8 mouse cellular contexts compared by ENCODE assay signal in genomic region chr19:10388615-10389313, GRCm38 (mm10). TPM values are rescaled to one million over a fixed set of nuclear protein-coding genes. Genes with fewer than 3 reads are reported as not detected.
DNase-seq lines count a peak whose midpoint lies in the region; ATAC-seq and TF ChIP-seq lines count a peak whose summit lies in the region.

Syt7 (plus strand) TSS chr19:10389090.

- ATAC-seq in embryonic facial prominence, embryonic 12.5 days (ENCODE audit: insufficient number of reproducible peaks, insufficient read depth, low FRiP score, low TSS enrichment) = peak; percentile 68
- ATAC-seq in midbrain, embryonic 12.5 days (ENCODE audit: low FRiP score, low read depth) = peak; percentile 88
- ATAC-seq in activated CD4-positive, CD25-positive, alpha-beta regulatory T cell, adult 4 months = no peak

- H3K9me3 ChIP-seq in embryonic facial prominence, embryonic 12.5 days = no peaks in the 10 kb centered on the region
- H3K9me3 ChIP-seq in limb, embryonic 10.5 days (replicated peaks) = no peaks in the 10 kb centered on the region
- H3K9me3 ChIP-seq in midbrain, embryonic 12.5 days = no peaks in the 10 kb centered on the region

- H3K27ac ChIP-seq in bone marrow, adult 2 months (ENCODE audit: control insufficient read depth, insufficient read depth, low read depth, low read length, poor library complexity) = no peak within 1 kb of the TSS; the same call in 1 of the 2 replicates
- H3K27ac ChIP-seq in embryonic facial prominence, embryonic 12.5 days = no peak within 1 kb of the TSS
- peak within 1 kb of the TSS; percentile 78 for H3K27ac ChIP-seq in limb, embryonic 10.5 days
- H3K27ac ChIP-seq in midbrain, embryonic 12.5 days (replicated peaks) = peak within 1 kb of the TSS; percentile 73

- peaks cover 47% of the 10 kb centered on the region for H3K27me3 ChIP-seq in embryonic facial prominence, embryonic 12.5 days
- H3K27me3 ChIP-seq in limb, embryonic 10.5 days (ENCODE audit: low read depth, poor library complexity, severe bottlenecking) = peaks cover 87% of the 10 kb centered on the region
- peaks cover 42% of the 10 kb centered on the region for H3K27me3 ChIP-seq in midbrain, embryonic 12.5 days

- peak; percentile 23; the same call in 1 of the 2 replicates for TF ChIP-seq CTCF in bone marrow, adult 2 months (IDR thresholded peaks at IDR 0.05; ENCODE audit: control insufficient read depth, insufficient read depth, low read length)

- H3K9ac ChIP-seq in embryonic facial prominence, embryonic 12.5 days = peak within 1 kb of the TSS; percentile 64
- H3K9ac ChIP-seq in midbrain, embryonic 12.5 days (replicated peaks) = peak within 1 kb of the TSS; percentile 78

- H3K4me3 ChIP-seq in bone marrow, adult 2 months (replicated peaks; ENCODE audit: control insufficient read depth, low read depth, low read length) = peak within 1 kb of the TSS; percentile 73
- H3K4me3 ChIP-seq in embryonic facial prominence, embryonic 12.5 days = peak within 1 kb of the TSS; percentile 63
- peak within 1 kb of the TSS; percentile 66 for H3K4me3 ChIP-seq in limb, embryonic 10.5 days
- peak within 1 kb of the TSS; percentile 67 for H3K4me3 ChIP-seq in midbrain, embryonic 12.5 days

- peak within 1 kb of the TSS; percentile 97 for H3K4me2 ChIP-seq in embryonic facial prominence, embryonic 12.5 days (replicated peaks)
- H3K4me2 ChIP-seq in midbrain, embryonic 12.5 days (replicated peaks) = peak within 1 kb of the TSS; percentile 68

- WGBS in bone marrow, adult 2 months = under 1% methylated on average over 74 of the region's 78 CpGs
- WGBS in embryonic facial prominence, embryonic 12.5 days = under 1% methylated on average over 47 of the region's 78 CpGs
- 4% methylated on average over 74 of the region's 78 CpGs for WGBS in limb, embryonic 10.5 days
- WGBS in midbrain, embryonic 12.5 days = under 1% methylated on average over 55 of the region's 78 CpGs

- no peaks in the 10 kb centered on the region for H3K36me3 ChIP-seq in embryonic facial prominence, embryonic 12.5 days
- H3K36me3 ChIP-seq in limb, embryonic 10.5 days = no peaks in the 10 kb centered on the region
- no peaks in the 10 kb centered on the region for H3K36me3 ChIP-seq in midbrain, embryonic 12.5 days

- no peak for TF ChIP-seq POLR2A in bone marrow, adult 2 months (IDR thresholded peaks at IDR 0.05; ENCODE audit: borderline replicate concordance, control insufficient read depth, low read depth, low read length)

- H3K4me1 ChIP-seq in bone marrow, adult 2 months (ENCODE audit: control insufficient read depth, insufficient read depth, low read length) = no peaks in the 10 kb centered on the region; the same call in 1 of the 2 replicates
- H3K4me1 ChIP-seq in embryonic facial prominence, embryonic 12.5 days = peaks cover 11% of the 10 kb centered on the region
- peaks cover 25% of the 10 kb centered on the region for H3K4me1 ChIP-seq in limb, embryonic 10.5 days
- peaks cover 27% of the 10 kb centered on the region for H3K4me1 ChIP-seq in midbrain, embryonic 12.5 days

- DNase-seq in heart, adult 18-20 months = peak; percentile 93 to 97
- DNase-seq in kidney, adult 18-20 months = peak; percentile 93
- peak; percentile 96 for DNase-seq in limb, embryonic 10.5 days (ENCODE audit: low spot score)
- peak; percentile 60 for DNase-seq in skeletal muscle tissue, adult 2 months (ENCODE audit: low read depth, low spot score)

RNA-seq across cellular contexts. Expression of gene Syt7, which starts in this region (rescaled TPM):
- 0.37 and 1.9 TPM in 2 replicates for polyA plus RNA-seq in bone marrow, adult 2 months (2011; ENCODE audit: insufficient read depth, insufficient read length, low replicate concordance, missing spikeins)
- 0.71 and 2.1 TPM in 2 replicates for polyA plus RNA-seq in embryonic facial prominence, embryonic 12.5 days (2016; fragmentation: Nextera tagmentation; extraction: Ambion mirVana)
- total RNA-seq in heart, adult 18-20 months (2021) = 10 to 100 TPM; 35.5 to 37.1 TPM
- polyA plus RNA-seq in limb, embryonic 10.5 days (2016; fragmentation: Nextera tagmentation; extraction: Ambion mirVana) = 0.33 and 0.41 TPM in 2 replicates
- 3.9 and 4.4 TPM in 2 replicates for polyA plus RNA-seq in midbrain, embryonic 12.5 days (2016; fragmentation: Nextera tagmentation; extraction: Ambion mirVana)
- under 1 TPM in 1 of 2 experiments, not detected in 1; 0.05 TPM for polyA plus RNA-seq in activated CD4-positive, CD25-positive, alpha-beta regulatory T cell, adult 4 months (2017; shearing (Covaris generic))

Comparison
In these comparisons a context has a peak if more than half of its experiments do, and no peak if none do; other contexts are left out.
1. Peak in DNase-seq, H3K4me3 ChIP-seq and H3K27ac ChIP-seq in limb, embryonic 10.5 days; RNA of the gene not detected or under 1 TPM.